Mouse (Mus musculus) ovary, postnatal 36 days (tissue): ENCODE measurements around the gene Rgs3.
A peak's percentile ranks its signal among the peaks of the same experiment; 100 is the strongest.

ENCODE experiments used
- DNase-seq: peaks from one replicate; pipeline ENCODE4 v3.0.0; 2022; ENCODE audit warnings: low spot score, mixed read lengths

Rgs3 gene

GRCm38 (mm10) chr4:62723795-62724194 is 164.1 kb downstream of the Rgs3 start:
- DNase-seq = peak; percentile 19

- DNase-seq = no peak
Observed at GRCm38 (mm10) chr4:62726282-62726937, 166.8 kb downstream of the Rgs3 start.

GRCm38 (mm10) chr4:62727541-62728303 is 168.1 kb downstream of the Rgs3 start:
- peak; percentile 58 for DNase-seq

- no peak for DNase-seq
Observed at GRCm38 (mm10) chr4:62728471-62728870, 168.8 kb downstream of the Rgs3 start.

- DNase-seq = no peak
Observed at GRCm38 (mm10) chr4:62729191-62729590, 169.5 kb downstream of the Rgs3 start.

- no peak for DNase-seq
Observed at GRCm38 (mm10) chr4:62729941-62730340, 170.3 kb downstream of the Rgs3 start.

GRCm38 (mm10) chr4:62730861-62731260 is 171.2 kb downstream of the Rgs3 start:
- DNase-seq = no peak

GRCm38 (mm10) chr4:62731531-62732063 is 171.9 kb downstream of the Rgs3 start:
- DNase-seq = no peak

- no peak for DNase-seq
Observed at GRCm38 (mm10) chr4:62732096-62732495, 172.4 kb downstream of the Rgs3 start.

- no peak for DNase-seq
Observed at GRCm38 (mm10) chr4:62732840-62733239, 173.2 kb downstream of the Rgs3 start.

- DNase-seq = no peak
Observed at GRCm38 (mm10) chr4:62733938-62734337, 174.3 kb downstream of the Rgs3 start.

GRCm38 (mm10) chr4:62735291-62735690 is 175.6 kb downstream of the Rgs3 start:
- DNase-seq = no peak

GRCm38 (mm10) chr4:62735878-62736277 is 176.2 kb downstream of the Rgs3 start:
- DNase-seq = no peak

- DNase-seq = no peak
Observed at GRCm38 (mm10) chr4:62736421-62736820, 176.8 kb downstream of the Rgs3 start.

- no peak for DNase-seq
Observed at GRCm38 (mm10) chr4:62736904-62737303, 177.3 kb downstream of the Rgs3 start.

- DNase-seq = peak; percentile 54
Observed at GRCm38 (mm10) chr4:62737983-62738695, 178.5 kb downstream of the Rgs3 start.

GRCm38 (mm10) chr4:62738996-62739395 is 179.3 kb downstream of the Rgs3 start:
- no peak for DNase-seq

GRCm38 (mm10) chr4:62739591-62739990 is 179.9 kb downstream of the Rgs3 start:
- DNase-seq = no peak

- no peak for DNase-seq
Observed at GRCm38 (mm10) chr4:62740282-62741054, 180.8 kb downstream of the Rgs3 start.

- DNase-seq = no peak
Observed at GRCm38 (mm10) chr4:62741055-62741453, 181.4 kb downstream of the Rgs3 start.

- no peak for DNase-seq
Observed at GRCm38 (mm10) chr4:62741601-62742000, 182.0 kb downstream of the Rgs3 start.
